Mouse (Mus musculus): Measurements from ENCODE around the gene Pak4.
"Not testable (repeated sequence)": the region's sequence is repeated elsewhere in the genome, so short reads cannot be mapped to it uniquely, and the experiment has no call there.

The Pak4 gene

GRCm38 (mm10) chr7:28597642-28598446, at the start of gene Pak4, which contains the start of gene Samd4b:
Pak4 (minus strand) TSS chr7:28598185.
Samd4b (minus strand) TSS chr7:28598144.
- DNase-seq, result peak; percentile 100

- DNase-seq, result no peak
Measured at GRCm38 (mm10) chr7:28647016-28647415, 49.0 kb upstream of the Pak4 start.

GRCm38 (mm10) chr7:28645947-28646475, 48.0 kb upstream of the Pak4 start:
- DNase-seq, result no peak

GRCm38 (mm10) chr7:28645366-28645765, 47.4 kb upstream of the Pak4 start:
- DNase-seq, result no peak

- DNase-seq, result no peak
Measured at GRCm38 (mm10) chr7:28641546-28641945, 43.6 kb upstream of the Pak4 start.

GRCm38 (mm10) chr7:28637511-28637910, 39.5 kb upstream of the Pak4 start:
- peak; percentile 5 for DNase-seq

GRCm38 (mm10) chr7:28634128-28634527, 36.1 kb upstream of the Pak4 start:
- DNase-seq, result no peak

- DNase-seq, result no peak
Measured at GRCm38 (mm10) chr7:28631073-28631472, 33.1 kb upstream of the Pak4 start, which contains the start of gene Acp7. Acp7 (minus strand) TSS chr7:28631332.

GRCm38 (mm10) chr7:28624791-28625190, 26.8 kb upstream of the Pak4 start:
- no peak for DNase-seq

- no peak for DNase-seq
Measured at GRCm38 (mm10) chr7:28619098-28619715, 21.2 kb upstream of the Pak4 start.

- DNase-seq, result no peak
Measured at GRCm38 (mm10) chr7:28605951-28606350, 8.0 kb upstream of the Pak4 start.

GRCm38 (mm10) chr7:28603788-28604187, 5.8 kb upstream of the Pak4 start:
- DNase-seq, result not testable (repeated sequence)

- DNase-seq, result no peak
Measured at GRCm38 (mm10) chr7:28603136-28603535, 5.2 kb upstream of the Pak4 start.

GRCm38 (mm10) chr7:28601668-28602067, 3.7 kb upstream of the Pak4 start:
- peak; percentile 70 for DNase-seq

GRCm38 (mm10) chr7:28601029-28601428, 3.0 kb upstream of the Pak4 start:
- DNase-seq, result peak; percentile 68

- DNase-seq, result no peak
Measured at GRCm38 (mm10) chr7:28598951-28599350, 966 bp upstream of the Pak4 start.

GRCm38 (mm10) chr7:28597277-28597570, 761 bp downstream of the Pak4 start:
- no peak for DNase-seq

- no peak for DNase-seq
Measured at GRCm38 (mm10) chr7:28596436-28597276, 1.3 kb downstream of the Pak4 start.

GRCm38 (mm10) chr7:28595751-28596435, 2.1 kb downstream of the Pak4 start:
- DNase-seq, result no peak

- DNase-seq, result no peak
Measured at GRCm38 (mm10) chr7:28593206-28594111, 4.5 kb downstream of the Pak4 start.

GRCm38 (mm10) chr7:28591862-28592261, 6.1 kb downstream of the Pak4 start:
- no peak for DNase-seq

GRCm38 (mm10) chr7:28587644-28588043, 10.3 kb downstream of the Pak4 start:
- DNase-seq, result no peak

Measured in cerebellum, adult 8-10 months (tissue).